Mouse (Mus musculus) urinary bladder, postnatal 25 days (tissue): ENCODE results near the gene Stat5b.

ENCODE experiments used
- DNase-seq: peaks from one replicate; pipeline ENCODE4 v3.0.0; 2022; ENCODE audit warnings: low spot score

Gene Stat5b

GRCm38 (mm10) chr11:100735954-100736745 is 114.4 kb downstream of the Stat5b start:
- DNase-seq: no peak

DNA sequence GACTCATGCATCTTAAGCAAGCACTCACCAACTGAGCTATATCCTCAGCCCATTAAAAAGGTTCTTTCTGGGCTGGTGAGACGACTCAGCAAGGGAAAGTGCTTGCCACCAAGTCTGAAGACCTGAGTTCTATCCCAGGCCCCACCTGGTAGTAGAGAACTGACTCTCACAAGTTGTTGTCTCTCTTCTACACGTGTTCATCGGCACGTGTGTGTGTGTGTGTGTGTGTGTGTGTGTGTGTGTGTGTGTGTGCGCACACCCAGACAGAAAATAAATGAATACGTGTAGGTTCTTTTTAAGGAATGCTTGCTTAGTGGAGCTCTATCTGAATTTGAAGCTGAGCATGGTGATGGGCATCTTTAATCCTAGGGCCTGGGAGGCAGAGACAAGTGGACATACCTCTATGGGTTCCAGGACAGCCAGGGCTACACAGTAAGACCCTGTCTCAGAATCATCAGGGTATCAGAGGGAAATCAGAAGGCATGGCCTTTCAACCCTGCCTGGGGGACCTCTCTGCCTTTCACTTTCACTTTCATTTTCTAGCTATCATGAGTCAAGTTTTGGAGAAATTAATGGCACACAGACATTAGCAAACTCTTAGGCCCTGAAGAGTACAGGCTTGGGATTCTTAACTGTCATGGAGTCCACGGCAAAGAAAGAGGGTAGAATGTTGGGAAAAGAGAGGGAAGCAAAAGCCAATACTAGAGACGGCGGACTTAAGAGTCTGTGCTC is 115.2 kb downstream of the Stat5b start:
- DNase-seq: no peak
